Mouse (Mus musculus) fat pad, adult 2 months (tissue): ENCODE measurements around the gene Pros1.

Experiments used
- DNase-seq: peaks from one replicate; pipeline ENCODE4 v3.0.0-alpha.2; 2011; ENCODE audit warnings: low read depth, low spot score; ENCODE audit errors: extremely low read depth

Pros1 gene

DNA sequence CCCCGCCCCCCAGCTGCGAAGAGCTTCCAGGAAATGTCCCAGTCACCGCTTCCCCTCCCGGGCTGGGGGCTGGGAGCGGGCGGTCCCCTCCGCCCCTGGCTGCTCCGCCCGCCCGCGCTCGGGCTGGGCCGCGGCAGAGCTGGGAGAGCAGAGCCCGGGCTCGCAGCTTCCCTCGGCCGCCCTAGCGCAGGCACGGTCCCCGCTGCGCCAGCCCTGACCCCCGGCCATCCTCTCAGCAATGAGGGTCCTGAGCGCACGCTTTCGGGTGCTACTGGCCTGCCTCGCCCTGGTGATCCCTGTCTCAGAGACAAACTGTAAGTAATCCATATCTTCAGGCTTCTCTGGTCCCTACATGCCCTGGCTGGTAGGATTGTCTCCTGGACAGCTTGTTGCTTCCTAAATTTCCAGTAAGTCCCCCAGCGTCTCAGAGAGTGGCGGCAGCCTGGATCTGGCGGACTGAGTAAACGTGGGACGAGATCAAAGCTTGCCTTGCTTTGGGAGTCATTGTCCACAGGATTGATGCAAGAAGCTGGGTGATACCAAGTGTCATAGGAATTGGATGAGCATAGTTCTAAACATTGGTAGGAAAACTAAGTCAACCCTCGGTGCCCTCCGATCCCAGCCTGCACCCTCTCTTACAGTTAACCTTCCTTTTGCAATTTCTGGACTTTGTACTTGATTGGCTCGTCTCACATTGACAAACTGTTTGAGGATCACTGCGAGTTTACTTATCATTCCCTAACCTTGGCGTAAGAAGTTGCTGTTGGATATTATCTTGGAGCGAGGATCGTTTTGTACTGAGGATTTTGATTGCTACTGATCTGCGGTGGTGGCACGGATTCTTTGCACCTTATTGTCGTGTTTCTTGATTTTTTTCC lies at the start of gene Pros1:
Gene Pros1 (plus strand): TSS at position 117 of the 878 bp plus-strand sequence.
- no peak for DNase-seq

DNA sequence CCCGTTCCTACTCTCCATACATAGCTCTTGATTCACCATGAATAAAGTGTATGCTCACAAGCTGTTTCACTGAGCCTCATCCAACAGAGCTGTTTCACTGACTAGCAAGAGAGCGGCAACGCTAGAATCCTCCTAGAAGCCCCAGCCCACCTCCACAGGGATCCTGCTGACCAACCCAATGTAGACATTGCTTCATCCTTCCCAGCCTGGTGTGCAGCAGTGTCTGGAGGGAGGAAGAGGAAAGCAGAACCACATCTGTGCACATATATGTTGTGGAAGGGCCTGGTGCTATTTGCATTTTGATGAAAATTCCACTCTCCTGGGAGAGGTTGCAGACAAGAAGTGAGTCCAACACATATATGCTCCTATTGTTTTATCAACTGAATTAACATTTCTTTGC lies 49.5 kb upstream of the Pros1 start:
- no peak for DNase-seq

DNA sequence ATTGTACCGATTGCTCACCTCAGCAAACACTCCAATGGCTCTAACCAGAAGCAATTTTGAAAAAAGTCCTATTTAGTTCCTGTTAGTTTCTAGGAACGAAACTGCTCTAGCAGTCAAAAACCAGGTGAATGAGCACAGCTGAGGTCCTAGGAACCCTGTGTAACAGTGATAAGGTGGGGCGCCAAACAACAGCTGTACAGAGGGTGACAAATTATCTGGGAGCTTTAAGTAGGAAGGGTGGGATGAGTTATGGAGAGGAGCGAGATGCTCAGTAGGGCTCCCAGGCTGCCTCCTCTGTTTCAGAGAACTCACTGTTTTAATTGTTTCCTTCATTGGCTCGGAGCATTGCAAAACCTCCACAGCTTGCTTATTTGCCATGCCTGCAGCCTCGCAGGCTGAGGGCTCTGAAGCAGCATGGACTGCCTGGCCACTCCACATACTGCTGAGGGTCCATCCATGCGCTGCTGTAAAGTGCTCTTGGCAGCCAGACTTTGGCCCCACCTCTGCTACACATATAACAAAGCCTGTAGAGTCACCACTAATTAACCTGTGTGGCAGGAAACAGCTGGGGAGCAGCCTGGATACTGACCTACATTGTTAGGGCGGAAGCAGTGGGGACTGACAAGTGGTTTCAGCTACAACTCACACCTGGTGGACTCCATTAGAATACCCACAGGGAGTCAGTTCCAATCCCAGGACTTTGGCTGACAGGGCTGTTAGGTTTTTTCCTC lies 46.7 kb upstream of the Pros1 start:
- no peak for DNase-seq

DNA sequence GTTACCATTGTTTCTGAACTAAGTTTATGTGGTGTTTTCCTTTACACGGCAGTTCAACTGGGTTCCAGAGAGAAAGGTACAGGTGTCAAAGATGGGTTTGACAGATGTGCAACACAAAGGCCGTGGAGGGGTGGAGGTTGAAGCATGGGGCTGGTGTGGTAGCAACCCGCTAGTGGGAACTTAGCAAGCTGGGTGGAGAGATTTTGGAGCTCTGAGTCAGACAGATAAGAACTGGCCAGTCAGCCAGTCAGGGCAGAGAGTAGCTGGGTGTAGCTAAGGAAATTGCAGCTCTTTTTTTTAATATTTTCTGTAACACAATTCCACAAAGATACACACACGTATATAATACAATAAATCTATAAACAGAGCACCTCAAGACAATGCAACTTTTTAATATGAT lies 43.3 kb upstream of the Pros1 start:
- no peak for DNase-seq

DNA sequence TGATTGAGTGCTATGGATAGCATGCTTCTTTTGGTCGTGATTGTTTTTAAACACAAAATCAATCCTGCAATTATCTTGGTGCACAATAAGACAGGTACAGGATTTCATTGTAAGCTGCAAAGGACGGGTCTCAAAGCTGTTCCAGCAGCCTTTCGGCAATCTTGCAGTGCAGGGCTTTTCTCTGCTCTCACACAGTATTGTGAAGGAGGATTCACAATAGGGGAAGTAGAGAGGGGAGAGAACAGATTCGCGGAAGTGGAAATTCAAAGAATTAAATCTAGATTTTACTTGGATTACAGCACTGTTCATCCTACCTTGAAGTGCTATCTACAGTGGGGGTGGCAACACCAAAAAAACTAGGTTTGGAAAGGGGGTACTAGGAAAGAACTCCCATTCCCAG lies 40.3 kb upstream of the Pros1 start:
- no peak for DNase-seq

DNA sequence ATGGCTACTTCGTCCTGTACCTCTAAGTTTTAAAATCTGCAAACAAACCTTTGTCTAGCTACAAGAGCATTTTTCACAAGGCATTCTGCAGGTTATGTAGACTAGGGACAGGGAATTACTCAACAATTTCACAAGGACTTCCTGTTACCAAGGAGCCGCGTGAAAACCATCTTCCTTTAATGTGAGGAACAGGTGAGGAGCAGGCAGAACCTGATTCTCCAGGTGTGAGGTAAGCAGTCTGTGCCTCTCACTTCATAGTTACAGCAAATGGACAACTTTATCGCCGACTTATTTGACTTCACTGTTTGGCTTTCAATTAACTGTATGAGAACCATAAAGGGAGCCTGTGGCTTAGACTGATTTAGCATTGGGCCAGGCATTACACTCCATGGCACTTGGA lies 39.6 kb upstream of the Pros1 start, which contains the start of gene Stx19:
Gene Stx19 (plus strand): TSS at position 186 of the 400 bp plus-strand sequence.
- peak; percentile 75 for DNase-seq

DNA sequence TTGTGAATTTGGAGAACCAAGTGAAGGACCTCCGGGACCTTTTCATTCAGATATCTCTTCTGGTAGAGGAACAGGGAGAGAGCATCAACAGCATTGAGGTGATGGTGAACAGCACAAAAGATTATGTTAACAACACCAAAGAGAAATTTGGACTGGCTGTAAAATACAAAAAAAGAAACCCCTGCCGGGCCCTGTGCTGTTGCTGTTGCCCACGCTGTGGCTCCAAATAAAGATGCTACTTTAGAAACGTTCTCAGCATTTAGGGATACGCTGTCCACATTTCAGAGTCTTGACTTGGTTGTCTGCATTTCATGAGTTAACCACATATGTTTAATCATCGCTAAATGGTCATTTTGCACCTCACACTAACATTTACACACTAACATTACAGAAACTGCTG lies 31.6 kb upstream of the Pros1 start:
- no peak for DNase-seq

DNA sequence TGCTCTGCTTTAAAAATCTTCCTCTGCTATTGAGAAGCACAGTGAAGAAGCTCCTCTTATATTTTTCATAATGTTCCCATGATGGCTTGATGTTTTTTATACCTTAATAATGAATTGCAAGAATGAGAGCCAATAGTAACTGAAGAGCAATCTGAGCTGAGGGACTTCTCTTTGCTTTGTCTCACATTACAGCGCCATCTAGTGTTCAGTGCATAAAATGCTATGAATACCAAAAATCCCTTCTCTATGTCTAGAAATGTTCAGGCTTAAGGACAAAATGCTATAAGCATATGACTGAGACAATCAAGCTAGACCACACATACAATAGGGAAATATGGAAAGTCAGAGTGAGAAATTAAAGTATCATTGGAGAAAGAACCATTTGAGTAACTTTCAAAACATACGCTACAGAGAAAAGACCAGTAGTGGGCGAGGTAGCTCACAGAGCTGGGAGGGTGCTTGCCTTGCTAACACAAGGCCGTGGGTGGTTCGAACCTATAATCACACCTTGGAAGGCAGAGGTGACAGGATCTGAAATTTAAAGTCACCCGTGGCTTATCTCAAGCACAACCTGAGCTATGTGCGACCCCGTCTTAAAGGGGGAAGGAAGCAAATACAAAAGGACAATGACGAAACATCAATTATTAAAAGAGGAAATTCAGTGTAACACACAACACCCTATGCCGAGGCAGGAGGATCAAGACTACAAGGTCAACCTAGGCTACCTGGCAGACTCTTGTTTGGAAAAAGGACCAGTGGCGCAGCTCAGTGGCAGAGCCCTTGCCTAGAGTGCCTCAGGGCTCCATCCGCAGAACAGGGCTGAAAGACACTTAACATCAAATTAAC lies 27.7 kb upstream of the Pros1 start:
- DNase-seq, result no peak

DNA sequence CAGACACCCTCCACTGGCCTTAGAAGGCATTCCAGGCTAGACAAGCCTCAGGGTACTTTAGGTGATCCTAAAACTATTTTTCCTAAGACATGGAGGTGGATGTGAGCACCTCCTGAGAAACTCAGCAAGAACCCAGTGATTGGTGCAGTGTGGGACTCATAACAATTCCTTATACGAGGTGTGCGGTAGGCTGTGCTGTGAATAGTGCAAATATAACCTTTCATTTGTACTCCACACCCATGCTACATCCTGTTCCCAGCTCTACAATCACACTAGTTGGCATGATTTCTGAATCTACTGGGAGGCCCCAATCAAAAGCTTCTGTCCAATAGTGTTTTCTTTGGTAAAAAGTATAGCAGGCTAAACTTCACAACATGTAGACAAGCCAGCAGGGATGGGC lies 22.1 kb upstream of the Pros1 start:
- no peak for DNase-seq

DNA sequence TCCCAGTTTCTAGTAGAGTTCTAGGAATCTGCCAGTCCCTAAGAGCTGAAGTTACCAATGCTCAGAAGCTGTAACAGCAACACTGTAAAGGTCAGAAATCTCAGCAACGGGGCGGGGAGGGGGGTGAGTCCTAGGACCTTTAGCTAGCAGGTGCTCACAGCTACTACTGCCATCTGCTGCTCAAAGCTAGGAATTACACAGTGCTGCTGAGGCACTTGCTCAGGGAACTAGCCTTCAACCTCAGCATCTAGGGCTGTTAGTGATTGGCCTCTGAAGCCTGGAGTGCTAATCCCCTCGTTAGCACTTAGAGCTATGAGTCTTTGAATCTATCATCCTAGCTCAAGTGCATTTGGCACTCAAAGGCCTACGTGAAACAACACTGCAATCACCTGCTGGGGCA lies 21.6 kb upstream of the Pros1 start:
- DNase-seq, result no peak

DNA sequence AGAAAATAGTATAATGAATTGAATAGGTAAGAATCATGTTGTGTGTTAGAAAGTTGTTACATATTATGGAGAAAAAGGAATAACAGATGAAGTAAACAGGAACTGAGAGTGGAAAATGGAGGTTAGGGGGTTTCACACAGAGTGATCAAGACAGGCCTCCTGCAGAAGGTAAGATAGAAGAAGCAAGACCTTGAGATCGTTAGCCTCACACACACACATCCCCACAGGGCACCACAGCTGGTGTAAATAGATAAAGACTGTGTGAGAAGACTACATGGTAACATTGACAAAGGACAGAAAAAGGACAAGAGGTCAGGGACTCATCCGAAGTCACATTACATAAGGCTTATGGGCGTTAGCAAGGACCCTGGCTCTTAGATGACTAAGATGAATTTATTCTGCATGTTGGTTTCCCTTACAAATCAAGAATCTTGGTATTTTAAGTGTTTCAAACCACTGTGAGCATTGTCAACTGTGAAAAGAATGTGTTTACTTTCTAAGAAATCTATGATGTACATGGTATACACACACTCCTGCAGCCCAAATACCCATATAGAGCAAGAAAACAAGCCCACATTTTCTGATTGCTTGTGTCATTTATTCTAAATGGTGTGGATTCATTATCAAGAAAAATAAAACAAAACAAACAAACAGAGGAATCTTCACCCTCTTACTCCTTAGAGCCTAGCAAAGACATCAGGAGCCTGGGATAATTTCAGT lies 19.9 kb upstream of the Pros1 start:
- DNase-seq, result no peak

DNA sequence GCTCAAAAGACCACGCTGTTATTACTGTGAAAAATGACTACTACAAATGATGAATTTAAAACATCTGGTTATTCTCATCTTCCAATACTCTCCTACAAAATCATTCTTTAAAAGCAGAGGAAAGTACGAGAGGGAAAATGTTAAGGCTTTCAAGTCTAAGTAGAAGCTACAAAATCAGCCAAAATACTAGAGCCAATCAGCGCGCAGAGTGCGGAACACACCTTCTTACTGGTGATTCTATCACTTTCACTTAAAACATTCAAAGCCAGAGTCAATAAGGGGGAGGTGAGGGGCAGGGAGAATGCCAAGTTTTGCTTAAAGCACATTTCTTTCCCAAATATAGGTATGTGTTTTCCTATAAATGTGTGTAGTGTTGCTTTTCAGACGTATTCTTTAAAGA lies 8.8 kb upstream of the Pros1 start:
- no peak for DNase-seq

DNA sequence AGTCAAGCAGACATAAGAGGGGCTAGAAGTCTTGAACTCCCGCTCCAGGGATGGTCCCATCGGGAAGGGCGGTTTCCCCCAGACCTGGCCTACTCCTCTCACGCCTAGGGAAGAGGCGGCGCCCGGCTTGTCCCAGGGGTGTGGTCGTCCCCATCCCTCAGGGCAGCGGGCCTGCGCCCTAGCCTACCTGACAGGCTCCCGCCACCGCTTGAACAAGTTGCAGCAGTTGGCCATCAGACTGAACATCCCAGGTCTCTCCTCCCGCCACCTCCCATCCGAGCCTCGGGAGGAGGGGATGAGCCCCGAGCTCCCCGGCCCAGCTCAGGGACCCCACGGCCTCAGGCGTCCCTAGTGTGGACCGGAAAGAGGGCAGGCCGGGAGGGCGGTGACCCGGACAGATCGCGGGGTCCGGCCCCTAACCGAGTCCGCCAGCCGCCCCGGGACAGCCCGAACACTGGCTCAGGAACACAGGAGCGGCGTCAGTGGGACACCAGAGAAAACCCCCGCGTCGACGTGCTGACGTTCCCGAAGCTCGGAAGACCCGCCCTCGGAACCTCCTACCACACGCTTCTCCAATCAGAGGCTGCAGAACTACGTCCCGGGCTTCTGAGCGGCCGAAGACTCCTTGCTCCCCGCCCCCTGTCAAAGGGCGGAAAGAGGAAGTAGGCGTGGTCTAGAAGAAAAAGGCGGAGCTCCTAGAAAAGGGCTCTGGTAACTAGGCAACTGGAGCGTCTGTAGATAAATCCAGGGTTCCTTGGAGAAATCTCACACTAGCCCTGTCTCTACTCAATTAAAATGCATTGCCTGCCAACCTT lies 7.4 kb upstream of the Pros1 start, which contains the start of gene Arl13b:
Gene Arl13b (minus strand): TSS at position 543 of the 815 bp plus-strand sequence.
- DNase-seq, result peak; percentile 80

DNA sequence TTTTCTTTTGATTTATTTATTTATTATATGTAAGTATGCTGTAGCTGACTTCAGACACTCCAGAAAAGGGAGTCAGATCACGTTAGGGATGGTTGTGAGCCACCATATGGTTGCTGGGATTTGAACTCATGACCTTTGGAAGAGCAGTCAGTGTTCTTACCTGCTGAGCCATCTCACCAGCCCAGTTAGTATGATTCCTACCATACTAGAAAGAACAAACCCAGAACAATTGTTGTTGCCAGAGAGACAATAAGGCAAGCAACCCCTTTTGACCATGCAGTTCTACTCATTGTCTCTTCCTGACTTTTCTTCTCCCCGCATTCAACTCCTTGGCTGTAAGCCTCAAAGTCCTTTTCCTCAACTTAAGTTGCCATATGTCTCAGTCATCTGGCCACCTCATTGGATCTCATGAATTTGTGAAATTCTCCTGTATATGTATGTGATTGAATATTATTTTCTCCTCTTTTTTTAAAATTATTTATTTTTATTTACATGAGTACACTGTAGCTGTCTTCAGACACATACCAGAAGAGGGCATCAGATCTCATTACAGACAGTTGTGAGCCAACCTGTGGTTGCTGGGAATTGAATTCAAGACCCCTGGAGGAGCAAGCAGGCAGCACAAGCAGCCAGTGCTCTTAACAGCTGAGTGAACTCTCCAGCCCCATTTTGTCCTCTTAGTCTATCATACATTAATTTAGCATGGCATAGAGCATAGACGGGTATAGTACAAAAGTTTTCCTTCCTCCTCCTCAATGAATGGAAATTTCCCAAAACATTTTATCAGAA lies 1.4 kb upstream of the Pros1 start:
- DNase-seq, result no peak

DNA sequence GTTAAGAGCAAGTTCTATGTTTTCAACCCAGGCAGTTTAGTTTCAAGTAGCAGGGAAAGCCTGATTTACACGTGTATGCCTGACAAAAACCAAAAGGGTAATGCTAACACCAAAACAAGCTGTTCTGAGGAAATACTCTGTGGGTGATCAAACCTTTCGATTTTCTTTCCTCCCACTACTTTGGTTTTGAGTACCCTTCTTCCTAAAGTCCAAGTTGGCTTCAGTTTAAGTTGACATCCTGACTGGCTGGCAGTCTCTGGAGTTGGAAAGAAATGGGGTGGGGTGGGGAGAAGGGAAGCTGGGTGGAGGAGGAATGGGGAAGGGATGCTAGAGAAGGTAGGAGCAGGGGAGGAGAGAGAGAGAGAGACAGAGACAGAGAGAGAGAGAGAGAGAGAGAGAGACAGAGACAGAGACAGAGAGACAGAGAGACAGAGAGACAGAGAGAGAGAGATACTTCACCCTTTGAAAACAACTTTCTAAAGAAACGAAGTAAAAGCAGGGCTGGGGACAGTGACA lies 438 bp upstream of the Pros1 start:
- DNase-seq, result no peak

DNA sequence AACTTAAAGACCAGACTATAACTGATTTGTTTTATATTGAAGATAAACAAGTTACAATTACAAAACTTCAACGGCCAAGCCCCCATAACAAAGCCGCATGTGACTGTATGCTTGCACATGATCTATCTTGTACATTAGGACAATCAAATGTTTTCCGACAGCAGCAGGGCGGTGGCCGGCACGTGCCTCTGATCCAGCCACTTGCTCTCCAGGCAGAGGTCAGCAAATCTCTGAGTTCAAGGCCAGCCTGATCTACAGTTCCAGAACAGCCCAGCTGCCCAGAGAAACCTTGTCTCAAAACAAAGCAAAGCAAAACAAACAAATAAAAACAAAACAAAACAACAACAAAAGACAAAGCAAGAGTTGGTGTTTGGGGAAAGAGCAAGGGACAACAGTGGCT lies 1.3 kb downstream of the Pros1 start:
- DNase-seq, result no peak

DNA sequence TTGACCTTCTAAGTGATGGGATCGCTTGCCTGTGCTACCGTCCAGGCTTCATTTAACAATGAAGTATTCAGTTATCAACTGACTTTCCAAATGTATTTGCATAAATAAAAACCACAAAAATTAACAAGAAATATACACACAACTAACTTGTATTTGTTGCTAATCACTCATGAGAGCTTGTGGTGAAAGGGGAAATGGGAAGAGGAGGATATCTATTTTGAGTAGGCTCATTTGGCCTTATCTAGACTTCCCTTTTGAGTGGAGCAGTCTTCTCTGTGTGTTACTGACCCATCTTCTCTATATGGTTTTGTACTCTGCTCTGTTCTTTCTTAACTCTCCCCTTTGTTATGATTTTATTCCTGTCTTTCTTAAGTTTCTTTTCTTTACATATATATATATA lies 2.2 kb downstream of the Pros1 start:
- DNase-seq, result no peak

DNA sequence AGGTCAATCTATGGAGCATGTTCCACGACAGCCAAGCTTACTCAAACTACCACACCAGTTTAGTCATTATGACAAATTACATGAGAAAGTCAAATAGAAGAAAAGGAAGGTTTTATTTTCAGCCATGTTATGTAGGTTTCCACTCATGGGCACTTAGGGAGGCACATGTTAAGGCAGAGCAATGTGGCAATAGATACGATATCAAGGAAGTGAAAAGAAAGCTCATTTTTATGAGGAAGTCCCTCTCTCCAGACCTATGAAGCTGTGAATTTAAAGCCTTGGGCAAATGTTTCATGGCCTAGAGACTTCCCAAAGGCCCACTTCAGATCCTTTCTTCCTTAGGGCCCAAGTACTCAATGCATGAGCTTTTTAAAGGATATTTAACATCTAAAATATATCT lies 3.4 kb downstream of the Pros1 start:
- DNase-seq, result no peak

DNA sequence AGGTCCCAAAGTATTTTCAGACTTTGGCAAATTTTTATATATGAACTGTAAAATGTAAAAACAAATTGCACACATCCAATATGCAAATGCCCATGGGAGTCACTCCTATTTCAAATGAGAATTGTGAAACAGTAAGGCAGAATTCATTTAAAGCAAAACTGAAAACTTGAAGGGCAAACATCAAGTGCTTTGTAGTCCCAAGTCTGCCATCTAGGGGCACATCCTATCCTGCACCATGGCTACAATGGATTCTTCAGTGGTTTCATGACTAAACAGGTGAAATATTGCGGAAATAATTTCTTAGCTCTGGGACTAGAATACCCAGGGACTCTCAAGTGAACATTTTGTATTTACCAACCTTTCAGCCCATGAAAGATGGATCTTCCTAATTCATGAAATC lies 3.9 kb downstream of the Pros1 start:
- DNase-seq, result no peak
